Mouse (Mus musculus) kidney, adult 2 months (tissue): Measurements from ENCODE around the gene M1ap. TPM values are rescaled to one million over a fixed set of nuclear protein-coding genes. Genes with fewer than 3 reads are reported as not detected.

ENCODE experiments used
- DNase-seq: peaks from one replicate; pipeline ENCODE4 v3.0.0; 2021
- H3K27ac ChIP-seq: fragments of 200-500 bp; 2 replicates; pipeline ENCODE4 v1.5.1; 2012; ENCODE audit warnings: low read depth, low read length, control low read depth, inconsistent platforms; ENCODE audit not compliant: insufficient read depth
- H3K27me3 ChIP-seq: fragments of 200-500 bp; replicated peaks from 2 replicates; pipeline ENCODE4 v1.6.1; 2012; ENCODE audit warnings: mild to moderate bottlenecking, moderate library complexity, low read length, inconsistent platforms; ENCODE audit not compliant: control insufficient read depth, insufficient read depth
- H3K36me3 ChIP-seq: fragments of 200-500 bp; 2 replicates; pipeline ENCODE4 v1.6.1; 2012; ENCODE audit warnings: mild to moderate bottlenecking, moderate library complexity, low read length, inconsistent platforms; ENCODE audit not compliant: control insufficient read depth, insufficient read depth
- H3K4me1 ChIP-seq: fragments of 200-500 bp; 2 replicates; pipeline ENCODE4 v1.6.1; 2011; ENCODE audit warnings: low read length; ENCODE audit not compliant: control insufficient read depth, insufficient read depth
- H3K4me3 ChIP-seq: fragments of 200-500 bp; 2 replicates; pipeline ENCODE4 v1.5.1; 2011; ENCODE audit warnings: mild to moderate bottlenecking, low read depth, low read length, control low read depth; ENCODE audit not compliant: insufficient read depth
- CTCF ChIP-seq: fragments of 200-500 bp; conservative IDR thresholded peaks from 2 replicates; pipeline ENCODE4 v1.5.1; 2011; ENCODE audit warnings: low read depth, mild to moderate bottlenecking, control low read depth, low read length, moderate library complexity, mixed read lengths; ENCODE audit not compliant: insufficient read depth, insufficient read length
- POLR2A ChIP-seq: fragments of 200-500 bp; IDR thresholded peaks from one replicate; pipeline ENCODE4 v1.6.1; 2011; ENCODE audit warnings: low read depth, low read length, control low read depth
- WGBS: fragments of 180-500 bp; shearing (Covaris S2); methylation state at CpG from one replicate; pipeline ENCODE4 v1.1.7; 2018; 5-methylcytosine and 5-hydroxymethylcytosine counted together
- polyA plus RNA-seq: library from polyadenylated mRNA; depleted of rRNA; stranded (reverse); fragments of >200 nt; gene quantifications from 2 replicates; pipeline ENCODE4 v1.2.3, GENCODE M21; 2012

Gene M1ap
- polyA plus RNA-seq, 1 experiment, result 0.16 TPM

GRCm38 (mm10) chr6:82909136-82909855 is 37.4 kb upstream of the M1ap start:
- Histone ChIP-seq H3K36me3 (no peaks in the 10 kb centered on the region), H3K4me1 (no peaks in the 10 kb centered on the region), H3K27ac (no peak overlapping the region), H3K27me3 (no peaks in the 10 kb centered on the region), H3K4me3 (no peak overlapping the region)
- WGBS, result 29% methylated on average over 14 of the region's 14 CpGs
- DNase-seq, result peak; percentile 19
- TF ChIP-seq POLR2A (no peak), CTCF (peak; percentile 55)

GRCm38 (mm10) chr6:82911303-82911702 is 35.4 kb upstream of the M1ap start:
- 93% methylated on average over 5 of the region's 5 CpGs for WGBS
- Histone ChIP-seq H3K36me3 (no peaks in the 10 kb centered on the region), H3K27ac (no peak overlapping the region)

GRCm38 (mm10) chr6:82913336-82914247 is 33.1 kb upstream of the M1ap start:
- Histone ChIP-seq H3K4me1 (no peaks in the 10 kb centered on the region), H3K36me3 (no peaks in the 10 kb centered on the region), H3K27me3 (no peaks in the 10 kb centered on the region), H3K4me3 (no peak overlapping the region), H3K27ac (no peak overlapping the region)
- WGBS, result 68% methylated on average over 28 of the region's 28 CpGs
- peak; percentile 7 for DNase-seq
- TF ChIP-seq CTCF (no peak), POLR2A (no peak)

More at GRCm38 (mm10) chr6:82911303-82911702, 35.4 kb upstream of the M1ap start:
- DNase-seq, result no peak
- Histone ChIP-seq H3K27me3 (no peaks in the 10 kb centered on the region), H3K4me3 (no peak overlapping the region), H3K4me1 (no peaks in the 10 kb centered on the region)
- no peak for TF ChIP-seq CTCF
- TF ChIP-seq POLR2A, result no peak

GRCm38 (mm10) chr6:82915889-82916288 is 30.8 kb upstream of the M1ap start:
- Histone ChIP-seq H3K4me3 (no peak overlapping the region), H3K36me3 (no peaks in the 10 kb centered on the region), H3K27me3 (no peaks in the 10 kb centered on the region), H3K4me1 (no peaks in the 10 kb centered on the region), H3K27ac (no peak overlapping the region)
- 18% methylated on average over 3 of the region's 3 CpGs for WGBS
- peak; percentile 47 for DNase-seq
- TF ChIP-seq CTCF (peak; percentile 86), POLR2A (no peak)

- Histone ChIP-seq H3K4me3 (no peak overlapping the region), H3K27ac (no peak overlapping the region), H3K4me1 (no peaks in the 10 kb centered on the region), H3K36me3 (no peaks in the 10 kb centered on the region), H3K27me3 (no peaks in the 10 kb centered on the region)
- DNase-seq, result no peak
- TF ChIP-seq POLR2A (no peak), CTCF (no peak)
- 82% methylated on average over 4 of the region's 4 CpGs for WGBS
These were observed 30.2 kb upstream of the M1ap start for GRCm38 (mm10) chr6:82916459-82916858.

- H3K27ac ChIP-seq, result no peak overlapping the region
- no peaks in the 10 kb centered on the region for H3K36me3 ChIP-seq
- no peaks in the 10 kb centered on the region for H3K27me3 ChIP-seq
These were observed 29.5 kb upstream of the M1ap start for GRCm38 (mm10) chr6:82917076-82917777.

More at GRCm38 (mm10) chr6:82917076-82917777, 29.5 kb upstream of the M1ap start:
- DNase-seq, result no peak
- Histone ChIP-seq H3K4me1 (no peaks in the 10 kb centered on the region), H3K4me3 (no peak overlapping the region)
- WGBS, result 69% methylated on average over 26 of the region's 26 CpGs
- TF ChIP-seq POLR2A (no peak), CTCF (no peak)
